Mouse (Mus musculus): Measurements from ENCODE around the gene Sik2.

Sik2 gene

DNA sequence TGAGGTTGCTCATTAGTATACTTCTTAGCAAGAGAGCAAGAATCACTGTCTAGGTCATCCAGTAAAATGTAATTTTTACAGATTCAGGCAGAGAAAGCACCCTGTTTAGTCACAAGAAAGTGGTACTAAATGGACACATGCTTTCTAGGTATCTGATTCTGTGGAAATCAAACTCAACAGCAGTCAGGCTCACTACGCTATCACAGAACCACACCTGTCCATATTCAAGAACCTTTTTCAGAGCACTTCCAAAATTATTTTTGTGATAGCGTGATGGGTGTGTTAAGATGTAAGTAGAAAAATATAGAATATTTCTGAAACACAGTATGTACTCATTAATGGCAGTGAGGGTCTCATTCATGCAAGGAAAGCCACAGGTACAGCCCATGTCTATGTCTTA, 89.3 kb downstream of the Sik2 start:
- in situ Hi-C loops (cut with MseI, MboI), result no loop called here

DNA sequence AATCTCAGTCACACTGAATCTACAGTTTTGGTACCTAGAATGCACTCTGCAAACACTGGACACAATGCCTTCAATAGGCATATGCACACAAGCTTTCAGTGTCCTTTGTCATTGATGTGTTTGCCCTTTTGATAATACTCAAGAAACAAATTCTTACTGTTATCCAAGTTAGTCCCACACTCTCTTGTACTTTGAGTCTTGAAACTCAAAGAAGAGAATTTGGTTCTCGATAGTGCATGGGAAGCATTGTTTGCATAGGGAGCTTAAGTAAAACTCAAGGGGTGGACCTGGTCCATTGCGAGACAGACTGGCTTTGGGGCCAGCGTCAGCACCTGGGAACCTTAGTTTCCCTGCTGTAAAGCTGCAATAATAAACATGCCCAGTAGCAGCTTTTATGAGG, 90.7 kb downstream of the Sik2 start:
- in situ Hi-C loops (cut with MseI, MboI), result no loop called here

DNA sequence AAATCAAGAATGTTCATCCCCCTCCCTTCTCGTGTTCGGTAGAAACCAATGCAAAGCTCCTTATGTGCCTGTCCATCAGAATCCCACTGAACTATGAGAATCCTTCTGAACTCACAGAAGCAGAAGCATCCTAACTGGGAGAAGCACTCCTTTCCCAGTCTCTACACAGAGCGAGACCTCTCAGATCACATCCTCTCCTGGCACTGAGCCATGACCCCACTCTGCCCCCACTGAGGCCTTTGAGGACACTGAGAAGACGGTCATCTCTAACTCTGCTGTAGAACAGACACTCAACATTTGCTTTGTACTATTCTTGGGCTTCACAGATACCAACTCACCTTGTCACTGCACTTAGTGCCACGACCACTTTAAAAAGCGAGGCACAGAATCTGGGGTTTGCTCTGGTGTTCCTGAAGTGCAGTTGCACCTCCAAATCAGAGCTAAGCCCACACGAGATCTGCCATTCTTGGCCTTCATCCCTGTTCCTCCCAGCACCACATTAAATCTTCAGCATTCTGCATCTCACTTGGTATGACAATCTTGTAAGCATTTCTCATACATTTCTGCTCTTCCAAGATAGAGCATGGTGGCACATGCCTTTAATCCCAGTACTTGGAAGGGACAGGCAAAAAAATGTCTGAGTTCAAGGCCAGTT, 96.9 kb downstream of the Sik2 start:
- in situ Hi-C loops (cut with MseI, MboI), result no loop called here

DNA sequence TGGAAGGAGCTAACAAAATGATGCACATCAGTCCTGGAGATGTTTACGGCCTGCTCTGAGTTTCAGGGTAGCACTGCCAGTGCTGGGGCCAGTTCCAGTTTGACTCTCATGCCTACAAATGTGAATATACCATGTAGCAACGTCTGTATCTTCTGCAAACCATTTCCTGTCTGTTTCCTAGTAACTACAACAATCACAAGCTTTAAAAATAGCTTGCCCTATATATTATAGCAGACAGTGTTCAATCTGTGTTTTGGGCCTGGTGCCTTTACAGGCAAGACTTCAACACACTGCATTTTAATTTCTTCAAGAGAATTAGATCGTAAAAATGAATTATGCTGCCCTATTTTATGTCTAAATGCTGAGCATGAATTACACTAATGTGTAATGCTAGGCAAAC, 103.6 kb downstream of the Sik2 start:
- in situ Hi-C loops (cut with MseI, MboI), result no loop called here

DNA sequence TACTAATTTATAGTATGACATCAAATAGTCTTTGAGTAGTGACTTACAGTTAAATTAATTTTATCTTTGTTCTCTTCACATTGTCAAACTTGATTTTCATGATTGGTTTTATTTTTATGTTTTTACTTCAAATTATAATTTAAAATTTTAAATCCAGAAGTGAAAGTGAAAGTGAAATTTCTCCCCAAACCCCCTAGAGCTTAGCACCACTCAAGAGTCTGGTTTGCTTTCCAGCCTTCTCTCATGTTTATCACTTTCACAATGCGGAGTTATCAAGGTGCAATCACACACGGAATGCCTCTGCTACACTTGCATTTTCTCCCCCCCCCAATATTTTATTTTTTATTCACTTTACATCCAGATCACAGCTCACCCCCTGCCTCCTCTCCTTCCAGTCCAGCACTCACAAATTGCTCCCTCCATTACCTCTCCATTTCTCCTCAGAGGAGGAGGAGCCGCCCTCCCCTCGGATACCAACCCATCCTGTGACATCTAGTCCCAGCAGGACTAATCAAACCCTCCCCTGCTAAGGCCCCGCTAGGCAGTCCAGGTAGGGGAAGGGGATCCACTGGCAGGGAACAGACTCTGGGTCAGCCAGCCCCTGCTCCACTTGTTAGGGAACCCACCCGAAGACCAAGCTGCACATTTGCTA, 104.6 kb downstream of the Sik2 start:
- in situ Hi-C loops (cut with MseI, MboI), result no loop called here

DNA sequence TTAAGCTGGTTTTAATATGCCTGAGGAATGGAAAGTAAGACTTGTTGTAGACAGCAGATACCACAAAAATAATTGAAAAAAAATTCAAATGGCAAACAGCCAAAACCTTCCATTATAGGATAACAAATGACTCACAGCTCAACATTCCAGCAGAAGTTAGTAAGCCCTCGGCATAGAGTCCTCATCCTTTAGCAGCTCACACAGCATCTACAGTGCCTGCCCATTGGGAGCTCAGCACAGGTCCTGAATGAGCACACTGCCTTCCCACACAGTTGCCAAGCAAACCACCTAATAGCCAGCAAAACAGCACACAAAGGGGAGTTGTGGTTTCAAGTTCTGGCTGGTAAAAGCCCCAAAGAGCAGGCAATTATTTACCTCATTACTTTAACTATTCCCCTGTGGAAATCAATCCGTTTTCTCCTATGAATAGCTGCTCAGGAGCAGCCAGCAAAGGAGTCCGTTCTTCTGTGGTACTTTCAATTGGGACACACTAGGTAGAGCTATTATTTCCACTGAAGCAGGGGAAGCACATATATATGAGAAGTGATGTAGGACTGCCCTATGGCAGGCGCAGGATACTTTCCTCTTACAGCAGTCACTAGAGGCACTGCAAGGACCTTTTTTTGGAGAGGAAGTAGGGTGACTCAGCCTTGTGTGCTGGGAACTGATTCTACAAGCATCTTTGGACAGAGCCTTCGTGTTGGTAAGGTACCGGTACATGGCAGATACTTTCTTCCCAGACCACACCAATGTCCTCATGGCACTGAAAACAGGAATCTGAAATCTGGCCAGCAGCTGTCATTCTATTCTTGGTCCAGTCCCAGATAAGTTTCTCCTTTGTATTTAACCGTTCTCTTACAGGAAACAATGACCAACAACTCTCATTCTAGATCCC, 108.6 kb downstream of the Sik2 start:
- in situ Hi-C loops (cut with MseI, MboI), result no loop called here

DNA sequence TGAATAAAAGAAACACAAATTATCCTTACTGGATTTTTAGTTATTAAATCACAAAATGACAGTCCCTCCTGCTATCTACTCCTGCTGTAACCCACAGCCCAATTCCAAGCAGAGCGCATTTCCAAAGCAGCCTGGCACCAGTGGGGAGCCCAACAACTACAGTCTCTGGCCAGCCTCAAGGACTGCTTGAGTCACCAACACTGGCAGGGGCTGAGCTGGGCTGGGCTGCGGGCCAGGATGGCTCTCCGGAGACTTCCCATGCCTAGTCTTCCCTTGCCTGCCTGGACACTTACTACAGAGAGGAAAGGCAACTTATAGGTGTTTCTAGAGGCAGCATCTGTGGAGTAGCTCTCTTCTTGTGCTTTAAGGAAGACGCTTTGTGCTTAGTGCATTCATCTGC, 115.2 kb downstream of the Sik2 start:
- in situ Hi-C loops (cut with MseI, MboI), result no loop called here

DNA sequence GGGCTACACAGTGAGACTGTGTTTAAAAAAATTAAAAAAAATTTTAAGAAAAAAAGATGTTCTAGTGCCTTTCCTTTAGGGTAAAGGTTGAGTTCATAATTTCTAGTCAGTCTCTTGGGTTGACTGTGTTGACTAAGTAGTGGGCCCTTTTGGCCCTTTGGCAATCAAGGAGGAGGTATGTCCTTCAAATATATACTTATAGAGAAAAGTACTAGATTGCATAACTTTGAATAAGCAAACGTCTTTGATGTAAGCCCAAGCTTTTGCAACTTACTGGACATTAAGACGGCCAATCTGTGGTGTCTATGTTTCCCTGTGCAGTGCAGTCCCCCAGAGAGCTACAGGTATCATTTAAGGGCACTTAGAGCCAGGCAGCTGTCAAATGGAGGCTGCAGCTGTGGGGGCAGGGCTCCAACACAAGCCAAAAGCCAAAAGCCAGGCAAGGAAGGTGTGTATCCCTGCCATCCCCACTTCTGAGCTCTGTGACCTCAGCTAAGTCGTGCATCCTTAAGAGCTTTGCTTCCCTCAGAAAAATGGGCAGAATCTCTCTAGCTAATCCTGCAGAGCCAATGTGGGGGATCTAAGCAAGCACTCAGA, 118.3 kb downstream of the Sik2 start:
- in situ Hi-C loops (cut with MseI, MboI), result no loop called here

DNA sequence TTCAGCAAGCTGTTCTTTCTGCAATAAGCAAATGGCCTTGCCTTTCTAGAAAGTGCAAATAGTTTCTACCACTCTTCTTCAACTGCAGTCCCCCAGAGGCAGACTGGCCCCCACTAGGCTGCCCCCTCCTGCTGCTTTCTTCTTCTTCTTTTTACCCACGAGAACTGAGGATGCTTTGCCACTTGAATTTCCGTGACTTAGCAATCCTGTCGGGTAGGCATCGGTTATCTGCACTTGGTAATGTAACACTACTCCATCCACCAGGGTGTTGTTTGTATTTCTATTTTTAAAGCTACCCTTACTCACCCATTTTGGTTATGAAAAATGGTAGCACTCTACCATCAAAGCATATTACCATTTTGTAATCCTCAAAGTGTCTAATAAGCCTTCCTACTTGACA, 118.9 kb downstream of the Sik2 start:
- in situ Hi-C loops (cut with MseI, MboI), result no loop called here

DNA sequence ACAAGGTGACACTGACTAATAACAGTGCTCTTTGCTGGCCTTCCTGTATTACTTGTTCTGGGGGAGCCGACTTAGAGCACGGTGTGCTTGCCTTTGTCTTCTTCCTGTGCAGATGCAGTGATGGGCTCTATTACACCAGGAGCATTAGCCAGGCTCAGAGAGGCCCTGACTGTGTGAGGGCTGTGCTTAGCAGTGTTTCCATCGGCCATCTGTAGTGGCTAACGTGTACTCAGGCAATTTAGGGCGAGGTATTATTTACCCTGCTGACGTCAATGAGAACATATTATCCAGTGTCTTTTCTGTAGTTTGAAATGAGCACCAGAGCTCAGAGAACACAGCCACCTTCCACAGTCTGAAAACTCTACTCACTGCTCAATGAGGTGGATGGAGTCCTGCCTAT, 119.7 kb downstream of the Sik2 start:
- in situ Hi-C loops (cut with MseI, MboI), result no loop called here

DNA sequence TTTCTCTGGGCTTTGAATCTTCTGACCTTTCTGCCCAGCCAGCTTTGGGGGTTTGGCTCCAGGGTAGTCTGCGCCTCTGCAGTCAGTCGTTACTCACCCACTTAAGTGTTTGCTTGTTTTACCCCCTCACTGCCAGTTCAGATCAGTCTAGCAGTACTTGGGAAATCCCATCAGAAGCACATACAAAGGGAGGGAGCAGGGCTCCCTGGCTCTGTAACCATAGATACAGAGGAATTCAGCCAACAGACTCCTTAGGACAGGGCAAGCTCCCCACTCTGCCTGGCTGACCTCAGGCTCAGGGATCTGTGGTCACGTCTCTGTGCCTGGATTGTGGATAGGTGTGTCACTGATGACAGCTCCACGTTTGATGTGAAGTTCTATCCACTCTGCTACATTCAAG, 121.5 kb downstream of the Sik2 start:
- in situ Hi-C loops (cut with MseI, MboI), result no loop called here

DNA sequence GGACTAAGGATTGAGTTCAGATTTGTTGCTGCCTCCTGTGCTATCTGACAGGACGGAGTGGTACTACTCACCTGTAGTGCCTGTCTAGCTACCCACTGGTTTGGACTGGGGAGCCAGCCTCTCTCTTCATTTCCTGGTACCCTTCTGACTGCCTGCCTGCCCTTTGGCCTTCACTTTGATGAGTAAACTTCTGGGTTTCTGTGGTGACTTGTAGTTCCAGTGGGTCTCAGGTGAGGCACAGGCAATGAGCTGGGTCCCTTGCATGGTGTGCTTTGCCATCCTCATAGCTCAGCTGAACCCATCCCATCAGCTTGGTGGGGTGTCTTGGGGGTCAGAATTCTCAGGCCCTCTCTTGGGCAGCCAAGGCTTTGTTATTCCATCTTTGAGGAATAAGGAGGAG, 122.0 kb downstream of the Sik2 start:
- in situ Hi-C loops (cut with MseI, MboI), result no loop called here

DNA sequence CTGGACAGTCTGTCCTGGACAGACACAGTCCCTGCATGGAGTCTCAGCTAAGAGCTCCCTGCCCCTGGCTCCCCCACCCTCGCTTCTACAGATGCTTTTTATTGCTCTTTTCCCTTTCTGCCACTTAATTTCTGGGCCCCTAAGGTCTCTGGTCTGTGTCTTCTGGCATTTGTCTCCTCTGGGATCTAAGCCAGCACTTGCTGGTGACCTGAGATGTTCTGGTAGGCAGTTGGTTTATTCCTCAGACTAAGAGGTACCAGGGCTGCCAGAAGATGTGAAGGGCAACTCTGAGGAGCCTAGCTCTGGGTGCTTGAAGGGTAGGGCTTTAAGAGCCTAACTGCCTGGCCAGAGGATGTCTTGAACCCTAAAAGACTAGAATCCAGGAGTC, 123.3 kb downstream of the Sik2 start:
- in situ Hi-C loops (cut with MseI, MboI), result no loop called here

DNA sequence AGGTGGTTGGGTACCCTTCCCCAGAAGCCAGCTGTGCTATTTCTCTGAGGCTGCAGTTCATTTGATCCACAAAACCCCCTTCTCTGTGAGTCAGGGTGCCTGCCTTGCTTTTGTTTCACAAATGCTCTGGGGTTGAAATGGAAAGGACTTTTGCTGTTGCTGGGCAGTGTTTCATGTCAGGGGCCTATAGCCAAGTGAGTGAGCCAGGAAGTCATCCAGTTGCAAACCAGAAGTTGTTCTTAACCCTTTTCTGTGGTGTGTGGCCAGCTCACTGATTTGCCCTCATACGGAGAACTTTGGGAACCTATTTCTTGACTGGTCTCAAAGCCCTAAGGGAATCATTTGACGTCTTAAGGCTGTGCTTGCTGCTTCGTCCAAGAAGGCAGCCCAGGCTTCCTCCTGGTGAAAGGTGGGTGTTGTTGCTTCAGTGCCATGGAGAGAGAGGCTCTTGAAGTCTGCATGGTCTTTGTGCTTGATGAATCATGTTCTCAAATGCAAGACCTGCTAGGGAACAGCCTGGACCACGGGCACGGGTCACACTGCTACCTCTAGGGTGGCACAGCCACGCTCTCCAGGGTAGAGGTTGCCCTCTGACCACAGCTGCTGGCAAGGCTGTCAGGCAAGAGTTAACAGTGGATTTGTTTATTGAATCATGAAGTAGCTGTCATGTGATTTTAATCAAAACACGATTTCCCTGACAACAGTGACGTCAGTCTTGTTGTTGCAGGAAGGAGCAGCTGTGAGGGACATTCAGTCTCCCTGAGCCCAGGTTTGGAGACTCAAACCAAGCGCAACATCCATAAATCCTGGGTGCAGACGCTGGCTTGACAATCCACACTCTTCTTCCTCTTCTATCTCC, 123.9 kb downstream of the Sik2 start:
- in situ Hi-C loops (cut with MseI, MboI), result no loop called here

DNA sequence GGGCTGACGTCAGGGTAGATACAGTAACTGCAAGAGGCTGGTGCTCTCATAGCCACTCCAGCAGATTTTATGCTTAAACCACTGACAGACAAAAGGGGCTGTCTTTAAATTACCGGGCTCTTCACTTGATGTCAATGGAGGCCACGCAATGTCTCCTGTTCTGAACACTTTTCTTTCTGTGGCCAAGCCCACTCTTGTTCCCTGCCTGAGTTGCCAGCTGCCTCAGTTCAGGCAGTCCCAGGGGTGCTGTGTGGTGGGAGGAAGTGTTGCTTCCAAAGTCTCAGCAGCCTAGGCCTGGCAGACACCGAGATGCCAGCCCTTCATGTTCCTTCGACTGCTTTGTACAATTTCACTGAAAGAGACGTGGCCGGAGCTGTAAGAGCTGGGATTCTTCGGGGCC, 124.8 kb downstream of the Sik2 start:
- in situ Hi-C loops (cut with MseI, MboI), result no loop called here

DNA sequence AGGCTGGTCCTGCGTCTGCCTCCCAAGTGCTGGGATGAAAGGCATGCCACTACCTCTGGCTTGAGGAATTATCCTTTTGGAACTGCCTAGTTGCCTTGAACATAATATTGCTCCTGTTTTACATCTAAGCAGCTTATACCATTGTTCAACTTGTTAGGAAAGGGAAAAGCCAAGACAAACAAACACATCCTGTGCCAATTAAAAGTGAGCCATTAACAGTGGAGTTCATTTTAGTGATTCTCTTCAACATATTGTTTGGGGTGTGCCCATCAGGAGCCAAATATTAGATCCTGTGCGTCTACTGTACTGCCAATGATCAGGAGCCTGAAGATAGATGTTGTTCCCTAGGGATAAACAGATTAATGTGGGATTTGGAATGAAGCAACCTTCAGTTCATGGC, 126.7 kb downstream of the Sik2 start:
- in situ Hi-C loops (cut with MseI, MboI), result no loop called here

DNA sequence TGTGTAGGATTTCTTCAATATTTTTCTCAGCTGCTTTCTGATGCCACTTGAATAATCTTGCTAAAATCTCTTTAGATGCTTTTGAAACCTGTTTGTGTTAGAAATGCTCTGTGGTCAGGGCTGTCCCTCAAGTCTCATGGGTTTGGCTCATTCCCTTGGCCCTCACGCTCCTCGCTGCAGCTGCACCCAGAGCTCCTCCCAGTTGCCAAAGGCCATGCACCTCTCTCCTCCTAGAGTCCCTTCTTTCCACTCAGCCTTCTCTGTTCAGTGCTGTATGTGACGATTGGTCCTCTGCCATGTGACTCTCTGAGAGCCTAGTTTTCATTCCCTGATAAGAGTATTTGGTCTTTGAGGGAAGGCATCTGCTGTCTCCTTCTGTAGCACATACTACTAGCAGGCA, 131.4 kb downstream of the Sik2 start:
- in situ Hi-C loops (cut with MseI, MboI), result no loop called here

DNA sequence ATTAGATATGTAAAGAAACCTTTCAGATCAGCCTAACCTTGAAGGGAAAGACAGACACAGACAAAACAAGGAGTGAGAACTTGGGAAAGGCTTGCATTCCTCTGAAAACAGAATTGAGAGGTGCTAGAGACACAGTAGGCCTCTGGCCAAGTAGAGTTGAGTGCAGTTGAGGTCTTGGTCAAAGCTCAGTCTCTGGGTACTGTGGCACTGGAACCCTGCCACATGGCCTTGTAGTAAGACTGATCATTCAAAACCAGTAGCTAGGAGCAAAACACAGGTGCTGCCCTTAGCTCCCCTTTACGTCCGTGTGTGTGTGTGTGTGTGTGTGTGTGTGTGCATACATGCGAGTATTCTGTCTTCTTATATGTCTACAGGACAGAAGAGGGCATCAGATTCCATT, 132.6 kb downstream of the Sik2 start:
- in situ Hi-C loops (cut with MseI, MboI), result no loop called here

DNA sequence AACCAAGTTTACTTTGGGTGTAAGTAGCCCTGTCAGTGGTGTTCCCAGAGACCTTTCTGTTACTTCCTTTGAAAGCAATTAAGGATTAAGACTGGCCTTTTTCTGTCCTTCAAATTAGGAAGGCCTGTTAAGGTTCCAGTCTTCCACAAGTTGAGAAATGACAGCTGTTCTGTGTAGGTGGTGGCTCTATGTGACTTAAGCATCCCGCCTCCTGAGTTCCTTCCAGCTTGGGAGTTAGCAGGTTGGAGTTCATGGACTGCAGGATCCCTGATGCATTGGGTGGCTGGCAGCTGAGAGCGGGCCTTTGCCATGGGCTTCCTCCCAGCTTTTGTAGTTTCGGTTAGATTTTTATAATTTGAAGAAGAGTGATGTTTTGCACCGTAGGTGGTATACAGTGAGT, 133.4 kb downstream of the Sik2 start:
- in situ Hi-C loops (cut with MseI, MboI), result no loop called here

DNA sequence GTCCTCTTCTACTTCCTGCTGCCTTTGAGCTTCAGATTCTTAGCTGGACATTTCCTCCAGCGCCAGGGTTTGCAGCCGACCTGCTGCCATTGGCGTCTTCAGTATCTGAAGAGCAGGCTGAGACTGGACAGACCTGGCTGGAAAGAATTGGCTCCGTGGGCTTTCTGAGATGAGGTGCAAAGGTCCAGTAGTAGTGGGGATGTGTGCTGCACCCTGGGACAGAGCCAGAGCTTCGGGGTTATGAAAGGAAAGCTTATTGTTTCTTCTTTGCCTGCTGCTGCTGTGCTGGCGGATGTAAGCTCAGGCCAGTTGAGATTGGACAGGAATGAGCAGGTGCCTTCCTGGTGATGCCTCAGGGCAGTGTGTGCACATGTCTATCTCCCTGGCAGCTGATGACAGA, 134.8 kb downstream of the Sik2 start:
- in situ Hi-C loops (cut with MseI, MboI), result no loop called here

DNA sequence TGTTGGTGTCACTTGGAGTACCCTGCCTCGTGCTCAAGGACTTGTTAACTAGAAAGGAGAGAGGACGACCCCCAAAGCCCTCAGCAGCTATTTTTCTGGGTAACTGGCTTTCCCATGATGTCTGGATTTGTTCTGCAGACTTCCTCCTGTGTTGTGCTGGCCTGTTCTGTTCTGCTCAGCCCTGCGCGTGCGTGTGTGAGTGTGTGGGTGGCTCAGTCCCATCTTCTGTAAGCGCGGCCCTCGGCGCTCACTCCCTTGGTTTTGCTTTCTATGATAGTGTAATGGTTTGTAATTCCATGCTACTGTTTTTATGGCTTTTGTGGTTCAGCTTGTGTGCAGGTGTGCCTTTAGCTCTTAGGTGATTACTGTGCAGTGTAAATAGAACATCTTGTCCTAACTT, 135.7 kb downstream of the Sik2 start:
- in situ Hi-C loops (cut with MseI, MboI), result no loop called here

DNA sequence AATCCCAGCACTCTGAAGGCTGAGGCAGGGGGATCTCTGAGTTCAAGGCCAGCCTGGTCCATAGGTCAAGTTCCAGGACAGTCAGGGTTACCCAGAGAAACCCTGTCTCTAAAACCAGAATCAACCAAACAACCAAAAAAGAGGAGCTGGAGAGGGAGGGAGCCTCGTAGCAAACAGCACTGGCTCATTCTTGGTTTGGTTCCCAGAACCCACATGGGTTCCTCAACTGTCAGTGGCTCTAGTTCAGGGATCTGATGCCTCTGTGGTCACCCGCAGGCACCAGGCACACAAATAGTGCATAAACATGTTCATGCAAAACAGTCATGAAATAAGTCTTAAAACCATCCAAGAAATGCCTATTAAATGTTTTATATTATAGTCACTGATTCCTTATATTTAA, 140.7 kb downstream of the Sik2 start:
- in situ Hi-C loops (cut with MseI, MboI), result no loop called here
